Mouse (Mus musculus) forebrain, embryonic 14.5 days (tissue): ENCODE results near the gene Mgmt. TPM values are rescaled to one million over a fixed set of nuclear protein-coding genes. Genes with fewer than 3 reads are reported as not detected.

Source experiments
- ATAC-seq: fragments of 200-750 bp; cut with Nextera tagmentation; 2 replicates; pipeline ENCODE4 v1.8.0; 2017; ENCODE audit warnings: mild to moderate bottlenecking, moderate library complexity
- DNase-seq: peaks from one replicate; pipeline ENCODE4 v3.0.0-alpha.2; 2015; ENCODE audit warnings: low spot score
- H3K27ac ChIP-seq: fragments of 300-500 bp; sonication (generic); 2 replicates; pipeline ENCODE4 v1.5.1; 2014; ENCODE audit warnings: low read depth, mild to moderate bottlenecking, control low read depth, low read length, moderate library complexity
- H3K27me3 ChIP-seq: fragments of 300-500 bp; sonication (generic); replicated peaks from 2 replicates; pipeline ENCODE4 v1.6.1; 2014; ENCODE audit warnings: low read length, control low read depth, mixed read lengths; ENCODE audit not compliant: control insufficient read depth, insufficient read depth
- H3K36me3 ChIP-seq: fragments of 300-500 bp; sonication (generic); 2 replicates; pipeline ENCODE4 v1.6.1; 2014; ENCODE audit warnings: low read length, control low read depth; ENCODE audit not compliant: control insufficient read depth, insufficient read depth
- H3K4me1 ChIP-seq: fragments of 300-500 bp; sonication (generic); 2 replicates; pipeline ENCODE4 v1.6.1; 2014; ENCODE audit warnings: antibody characterized with exemption, low read length, control low read depth; ENCODE audit not compliant: control insufficient read depth, insufficient read depth
- H3K4me2 ChIP-seq: fragments of 300-500 bp; sonication (generic); 2 replicates; pipeline ENCODE4 v1.6.1; 2014; ENCODE audit warnings: mild to moderate bottlenecking, control low read depth, low read length
- H3K4me3 ChIP-seq: fragments of 300-500 bp; sonication (generic); 2 replicates; pipeline ENCODE4 v1.5.1; 2014; ENCODE audit warnings: low read depth, low read length, control low read depth
- H3K9ac ChIP-seq: fragments of 300-500 bp; sonication (generic); 2 replicates; pipeline ENCODE4 v1.6.1; 2014; ENCODE audit warnings: mild to moderate bottlenecking, low read length, control low read depth, moderate library complexity
- H3K9me3 ChIP-seq: fragments of 300-500 bp; sonication (generic); replicated peaks from 2 replicates; pipeline ENCODE4 v1.6.1; 2016; ENCODE audit warnings: low read length, control low read depth, mixed read lengths; ENCODE audit not compliant: control insufficient read depth
- WGBS: fragments of 180-500 bp; shearing (Covaris S2); extraction: QIAGEN DNeasy Blood & Tissue Kit; methylation state at CpG from one replicate; pipeline ENCODE4 v1.1.7; 2014; 5-methylcytosine and 5-hydroxymethylcytosine counted together
- polyA plus RNA-seq: library from polyadenylated mRNA; unstranded; fragments of >200 nt; fragmentation: Nextera tagmentation; extraction: Ambion mirVana; gene quantifications from 2 replicates; pipeline ENCODE4 v1.2.1, GENCODE M21; 2014

Gene Mgmt
- 1.5 and 1.6 TPM in 2 replicates for polyA plus RNA-seq

GRCm38 (mm10) chr7:136894106-136894986, at the start of gene Mgmt:
Gene Mgmt, plus strand, starts transcription at chr7:136894614.
- Histone ChIP-seq H3K9ac (peak within 1 kb of the TSS; percentile 62), H3K36me3 (no peaks in the 10 kb centered on the region), H3K9me3 (no peaks in the 10 kb centered on the region), H3K4me3 (peak within 1 kb of the TSS; percentile 27), H3K4me1 (peaks cover 3% of the 10 kb centered on the region; the same call in 1 of the 2 replicates), H3K27me3 (no peaks in the 10 kb centered on the region), H3K4me2 (peak within 1 kb of the TSS; percentile 53), H3K27ac (no peak within 1 kb of the TSS)
- DNase-seq (peak; percentile 94), ATAC-seq (peak; percentile 98)
- WGBS: 12% methylated on average over 27 of the region's 33 CpGs

- DNase-seq (peak; percentile 73), ATAC-seq (peak; percentile 76)
- Histone ChIP-seq H3K9me3 (no peaks in the 10 kb centered on the region), H3K4me2 (peak overlapping the region; percentile 21; the same call in 1 of the 2 replicates), H3K4me1 (peaks cover 28% of the 10 kb centered on the region), H3K9ac (no peak overlapping the region), H3K27me3 (0 out of 2 replicates have a peak, but pooled peaks cover 5% of the 10 kb centered on the region), H3K36me3 (no peaks in the 10 kb centered on the region), H3K4me3 (no peak overlapping the region), H3K27ac (no peak overlapping the region)
- WGBS: 15% methylated on average over 5 of the region's 5 CpGs
Observed at GRCm38 (mm10) chr7:136844835-136845234, 49.6 kb upstream of the Mgmt start.

GRCm38 (mm10) chr7:136845321-136845720, 49.1 kb upstream of the Mgmt start:
- H3K4me1 ChIP-seq: peaks cover 28% of the 10 kb centered on the region

GRCm38 (mm10) chr7:136846086-136846620, 48.3 kb upstream of the Mgmt start:
- Histone ChIP-seq H3K4me3 (no peak overlapping the region), H3K9ac (no peak overlapping the region), H3K4me1 (peaks cover 27% of the 10 kb centered on the region), H3K9me3 (no peaks in the 10 kb centered on the region), H3K27ac (no peak overlapping the region), H3K36me3 (no peaks in the 10 kb centered on the region), H3K4me2 (peak overlapping the region; percentile 21; the same call in 1 of the 2 replicates), H3K27me3 (0 out of 2 replicates have a peak, but pooled peaks cover 5% of the 10 kb centered on the region)
- WGBS: 25% methylated on average over 10 of the region's 10 CpGs
- ATAC-seq: no peak
- no peak for DNase-seq

More at GRCm38 (mm10) chr7:136845321-136845720, 49.1 kb upstream of the Mgmt start:
- Histone ChIP-seq H3K36me3 (no peaks in the 10 kb centered on the region), H3K4me3 (no peak overlapping the region), H3K9ac (no peak overlapping the region), H3K27ac (no peak overlapping the region; the same call in 1 of the 2 replicates), H3K4me2 (peak overlapping the region; percentile 21; the same call in 1 of the 2 replicates), H3K27me3 (0 out of 2 replicates have a peak, but pooled peaks cover 5% of the 10 kb centered on the region), H3K9me3 (no peaks in the 10 kb centered on the region)
- peak; percentile 75; the same call in 1 of the 2 replicates for ATAC-seq
- 3% methylated on average over 9 of the region's 9 CpGs for WGBS
- peak; percentile 79 for DNase-seq

GRCm38 (mm10) chr7:136847601-136848000, 46.8 kb upstream of the Mgmt start:
- no peaks in the 10 kb centered on the region for H3K9me3 ChIP-seq
- WGBS: 88% methylated on average over 6 of the region's 6 CpGs
- H3K4me2 ChIP-seq: no peak overlapping the region
- no peak overlapping the region for H3K4me3 ChIP-seq
- DNase-seq (no peak), ATAC-seq (no peak)
- H3K36me3 ChIP-seq: no peaks in the 10 kb centered on the region
- H3K4me1 ChIP-seq: peaks cover 22% of the 10 kb centered on the region
- no peak overlapping the region for H3K9ac ChIP-seq
- 0 out of 2 replicates have a peak, but pooled peaks cover 5% of the 10 kb centered on the region for H3K27me3 ChIP-seq
- H3K27ac ChIP-seq: no peak overlapping the region

GRCm38 (mm10) chr7:136848761-136849160, 45.7 kb upstream of the Mgmt start:
- Histone ChIP-seq H3K27me3 (0 out of 2 replicates have a peak, but pooled peaks cover 5% of the 10 kb centered on the region), H3K4me3 (no peak overlapping the region), H3K9me3 (no peaks in the 10 kb centered on the region), H3K4me2 (no peak overlapping the region), H3K4me1 (peaks cover 22% of the 10 kb centered on the region), H3K27ac (no peak overlapping the region), H3K36me3 (no peaks in the 10 kb centered on the region), H3K9ac (no peak overlapping the region)
- DNase-seq (no peak), ATAC-seq (no peak)
- 87% methylated on average over 8 of the region's 8 CpGs for WGBS

GRCm38 (mm10) chr7:136849811-136850210, 44.6 kb upstream of the Mgmt start:
- no peaks in the 10 kb centered on the region for H3K36me3 ChIP-seq
- WGBS: 91% methylated on average over 3 of the region's 3 CpGs

GRCm38 (mm10) chr7:136850339-136850738, 44.1 kb upstream of the Mgmt start:
- Histone ChIP-seq H3K4me2 (no peak overlapping the region), H3K36me3 (no peaks in the 10 kb centered on the region), H3K27ac (no peak overlapping the region), H3K9ac (no peak overlapping the region), H3K4me3 (no peak overlapping the region), H3K9me3 (no peaks in the 10 kb centered on the region), H3K27me3 (0 out of 2 replicates have a peak, but pooled peaks cover 5% of the 10 kb centered on the region), H3K4me1 (peaks cover 11% of the 10 kb centered on the region)
- WGBS: 76% methylated on average over 5 of the region's 5 CpGs
- DNase-seq (no peak), ATAC-seq (no peak)

More at GRCm38 (mm10) chr7:136849811-136850210, 44.6 kb upstream of the Mgmt start:
- Histone ChIP-seq H3K4me1 (peaks cover 16% of the 10 kb centered on the region), H3K4me3 (no peak overlapping the region), H3K9me3 (no peaks in the 10 kb centered on the region), H3K27ac (no peak overlapping the region), H3K27me3 (0 out of 2 replicates have a peak, but pooled peaks cover 5% of the 10 kb centered on the region), H3K9ac (no peak overlapping the region), H3K4me2 (no peak overlapping the region)
- ATAC-seq (no peak), DNase-seq (no peak)
